Mouse (Mus musculus) liver, adult 2 months (tissue): ENCODE data around the gene Hs3st2. TPM values are rescaled to one million over a fixed set of nuclear protein-coding genes. Genes with fewer than 3 reads are reported as not detected.
A peak's percentile ranks its signal among the peaks of the same experiment; 100 is the strongest.

ENCODE experiments used
- DNase-seq: peaks from one replicate; pipeline ENCODE4 v3.0.0-alpha.2; 2011; ENCODE audit warnings: low read depth, low spot score; ENCODE audit errors: extremely low read depth
- H3K27ac ChIP-seq: fragments of 200-500 bp; replicated peaks from 2 replicates; pipeline ENCODE4 v1.5.1; 2012; ENCODE audit warnings: low read depth, mild to moderate bottlenecking, control low read depth, inconsistent platforms, low read length; ENCODE audit not compliant: insufficient read depth
- H3K27me3 ChIP-seq: fragments of 200-500 bp; 2 replicates; pipeline ENCODE4 v1.6.1; 2012; ENCODE audit warnings: mild to moderate bottlenecking, moderate library complexity, low read length, inconsistent platforms; ENCODE audit not compliant: control insufficient read depth, insufficient read depth
- H3K36me3 ChIP-seq: fragments of 200-500 bp; 2 replicates; pipeline ENCODE4 v1.6.1; 2012; ENCODE audit warnings: low read length, inconsistent platforms; ENCODE audit not compliant: control insufficient read depth, insufficient read depth
- H3K4me1 ChIP-seq: fragments of 200-500 bp; 2 replicates; pipeline ENCODE4 v1.6.1; 2011; ENCODE audit warnings: low read length; ENCODE audit not compliant: control insufficient read depth, insufficient read depth
- H3K4me3 ChIP-seq: fragments of 200-500 bp; 2 replicates; pipeline ENCODE4 v1.5.1; 2011; ENCODE audit warnings: low read depth, mild to moderate bottlenecking, control low read depth, low read length, moderate library complexity; ENCODE audit not compliant: insufficient read depth
- H3K79me2 ChIP-seq: fragments of 200-500 bp; 2 replicates; pipeline ENCODE4 v1.6.1; 2012; ENCODE audit warnings: inconsistent platforms, mild to moderate bottlenecking, low read length, moderate library complexity; ENCODE audit not compliant: control insufficient read depth, insufficient read depth
- H3K9ac ChIP-seq: fragments of 200-500 bp; 2 replicates; pipeline ENCODE4 v1.6.1; 2012; ENCODE audit warnings: low read depth, mild to moderate bottlenecking, control low read depth, inconsistent platforms, low read length
- CTCF ChIP-seq: fragments of 200-500 bp; IDR thresholded peaks from 2 replicates; pipeline ENCODE4 v1.5.1; 2011; ENCODE audit warnings: low read depth, low read length, control low read depth
- POLR2A ChIP-seq: fragments of 200-500 bp; IDR thresholded peaks from 2 replicates; pipeline ENCODE4 v1.6.1; 2011; ENCODE audit warnings: low read length, control low read depth; ENCODE audit not compliant: insufficient read depth; ENCODE audit errors: extremely low read depth
- WGBS: fragments of 180-500 bp; shearing (Covaris S2); methylation state at CpG from one replicate; pipeline ENCODE4 v1.1.7; 2018; 5-methylcytosine and 5-hydroxymethylcytosine counted together
- polyA plus RNA-seq: library from polyadenylated mRNA; depleted of rRNA; stranded (reverse); fragments of >200 nt; gene quantifications from 2 replicates; pipeline ENCODE4 v1.2.3, GENCODE M21; 2012
- total RNA-seq: library from RNA; depleted of rRNA; stranded (reverse); fragments of >200 nt; gene quantifications from 2 replicates; pipeline ENCODE4 v1.2.3, GENCODE M21; 2014

Hs3st2 gene
- total and polyA plus RNA-seq, 2 experiments, result not detected

DNA sequence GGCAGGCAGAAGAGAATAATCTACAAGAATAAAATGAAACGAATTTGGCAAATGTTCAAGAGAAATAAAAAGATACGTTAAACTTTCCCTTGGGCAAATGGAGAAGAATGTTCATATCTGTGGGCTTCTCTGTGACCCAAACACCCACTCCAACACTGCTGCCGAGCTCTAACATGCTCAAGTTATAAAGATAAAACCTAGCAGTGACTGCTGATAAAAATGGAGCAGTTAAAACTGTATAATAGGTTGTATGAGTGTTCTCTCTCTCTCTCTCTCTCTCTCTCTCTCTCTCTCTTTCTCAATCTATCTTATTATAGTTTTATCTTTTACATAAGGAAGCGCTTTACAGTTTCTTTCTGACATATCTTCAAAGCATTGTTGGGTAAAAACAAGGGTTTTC is 144.3 kb downstream of the Hs3st2 start:
- H3K27ac ChIP-seq, result no peak overlapping the region
- H3K9ac ChIP-seq, result no peak overlapping the region
- H3K79me2 ChIP-seq, result no peaks in the 10 kb centered on the region
- WGBS, result 59% methylated on average over 4 of the region's 4 CpGs
- no peak overlapping the region for H3K4me3 ChIP-seq
- no peaks in the 10 kb centered on the region for H3K4me1 ChIP-seq
- no peaks in the 10 kb centered on the region for H3K27me3 ChIP-seq
- DNase-seq, result no peak
- TF ChIP-seq POLR2A (no peak), CTCF (no peak)
- no peaks in the 10 kb centered on the region for H3K36me3 ChIP-seq

DNA sequence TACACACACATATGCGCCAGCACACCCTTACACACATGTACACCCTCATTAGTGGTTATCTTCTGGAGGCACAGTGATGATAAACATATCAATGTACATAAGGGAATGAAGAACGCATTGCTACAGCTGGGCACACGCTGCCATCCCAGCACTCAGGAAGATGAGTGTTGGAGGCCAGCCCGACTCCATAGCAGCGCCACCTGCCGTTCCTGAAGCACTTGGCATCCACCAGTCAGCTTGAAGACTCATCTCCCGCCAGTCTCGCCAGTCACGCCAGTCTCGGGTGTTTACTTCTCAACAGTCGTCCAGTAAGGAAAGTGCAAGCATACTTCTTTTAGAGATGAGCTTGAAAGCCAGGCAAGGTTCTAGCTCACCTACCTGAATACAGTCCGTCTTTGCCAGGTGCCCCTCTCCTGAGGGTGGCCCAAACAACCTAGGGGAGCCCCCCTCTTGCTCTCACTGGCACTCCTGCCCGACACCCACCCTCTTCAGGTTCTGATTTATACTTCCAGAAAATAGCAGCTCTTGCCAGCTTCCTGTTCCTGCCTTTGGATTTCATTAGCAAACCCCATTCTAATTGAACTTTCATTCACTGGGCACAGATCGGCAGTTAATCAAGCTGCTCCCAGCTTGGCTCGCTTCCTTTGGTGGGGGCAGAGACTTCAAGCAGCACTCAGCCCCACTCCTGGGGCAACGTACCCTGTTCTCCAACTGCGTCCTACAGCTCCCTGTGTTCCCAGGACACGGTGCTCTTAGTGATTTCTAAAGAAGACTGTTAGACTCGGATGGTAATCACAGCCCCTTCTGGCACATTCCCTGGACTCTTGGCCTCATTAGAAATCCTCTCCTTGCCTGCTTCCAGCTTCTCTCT is 148.0 kb downstream of the Hs3st2 start:
- no peak for DNase-seq
- Histone ChIP-seq H3K4me3 (no peak overlapping the region), H3K4me1 (no peaks in the 10 kb centered on the region), H3K27ac (no peak overlapping the region), H3K27me3 (no peaks in the 10 kb centered on the region), H3K79me2 (no peaks in the 10 kb centered on the region), H3K36me3 (no peaks in the 10 kb centered on the region), H3K9ac (no peak overlapping the region)
- peak; percentile 20; the same call in 1 of the 2 replicates for TF ChIP-seq CTCF
- no peak for TF ChIP-seq POLR2A
- 50% methylated on average over 19 of the region's 19 CpGs for WGBS

DNA sequence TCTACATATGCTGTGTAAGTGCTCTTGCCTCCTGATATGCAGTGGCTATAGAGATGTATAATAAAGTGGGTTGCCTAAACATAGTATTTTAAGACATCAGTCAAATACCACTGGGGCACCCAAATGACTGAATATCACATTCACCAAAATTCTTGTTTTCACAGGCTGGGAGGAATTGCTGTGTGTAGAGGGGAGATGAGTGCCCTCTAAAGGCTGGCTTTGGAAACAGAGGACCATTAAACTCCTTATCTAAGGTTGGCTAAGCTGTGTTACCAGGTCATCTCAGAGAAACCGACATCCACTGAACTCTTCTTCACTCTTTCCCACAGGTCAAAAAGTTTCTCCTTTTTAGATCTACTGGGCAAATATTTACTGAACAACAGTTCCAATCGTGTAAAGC is 150.8 kb downstream of the Hs3st2 start:
- WGBS, result 27% methylated on average over 2 of the region's 2 CpGs
- H3K79me2 ChIP-seq, result no peaks in the 10 kb centered on the region
- H3K27me3 ChIP-seq, result no peaks in the 10 kb centered on the region
- no peak overlapping the region for H3K27ac ChIP-seq
- no peak for TF ChIP-seq POLR2A
- TF ChIP-seq CTCF, result no peak
- no peak overlapping the region for H3K9ac ChIP-seq
- H3K4me3 ChIP-seq, result no peak overlapping the region
- H3K4me1 ChIP-seq, result no peaks in the 10 kb centered on the region
- H3K36me3 ChIP-seq, result no peaks in the 10 kb centered on the region
- DNase-seq, result no peak

DNA sequence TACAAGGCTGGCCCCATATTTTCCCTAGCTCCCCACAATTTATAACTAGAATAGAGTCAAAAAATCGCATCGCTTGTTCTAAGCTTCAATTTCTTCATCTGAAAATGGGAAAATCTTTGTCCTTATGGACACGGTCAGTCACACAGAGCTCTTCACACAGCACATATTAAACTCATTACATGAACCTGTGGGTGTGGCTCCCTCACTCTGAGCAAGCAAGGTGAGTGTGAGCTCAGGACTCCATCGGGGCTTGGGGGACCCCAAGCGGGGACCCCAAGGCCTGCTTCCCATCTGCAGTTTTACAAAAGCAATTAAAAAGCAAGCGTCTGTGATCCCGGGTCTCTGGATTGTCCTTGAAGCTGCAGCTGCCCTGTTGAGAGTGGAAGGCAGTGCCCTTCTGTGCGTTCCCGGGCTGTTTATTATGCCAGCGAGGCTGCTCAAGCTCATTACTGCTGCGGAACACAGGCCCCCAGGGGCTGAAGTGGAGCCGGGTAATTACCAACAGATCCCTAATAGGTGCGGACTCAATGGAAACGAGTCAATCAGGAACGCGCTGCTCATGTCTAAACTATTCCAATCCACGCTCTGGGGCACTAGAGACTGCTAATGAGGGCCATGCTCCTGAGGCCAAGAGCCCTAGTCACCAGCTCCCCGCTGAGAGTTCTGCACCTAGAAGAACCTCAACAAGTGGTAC is 157.8 kb downstream of the Hs3st2 start:
- Histone ChIP-seq H3K9ac (no peak overlapping the region), H3K36me3 (no peaks in the 10 kb centered on the region), H3K27me3 (0 out of 2 replicates have a peak, but pooled peaks cover 2% of the 10 kb centered on the region), H3K79me2 (no peaks in the 10 kb centered on the region), H3K27ac (no peak overlapping the region), H3K4me3 (no peak overlapping the region), H3K4me1 (no peaks in the 10 kb centered on the region)
- TF ChIP-seq CTCF (no peak), POLR2A (no peak)
- no peak for DNase-seq
- 87% methylated on average over 18 of the region's 18 CpGs for WGBS
